8 mouse cellular contexts compared by ENCODE assay signal in the genomic region with DNA sequence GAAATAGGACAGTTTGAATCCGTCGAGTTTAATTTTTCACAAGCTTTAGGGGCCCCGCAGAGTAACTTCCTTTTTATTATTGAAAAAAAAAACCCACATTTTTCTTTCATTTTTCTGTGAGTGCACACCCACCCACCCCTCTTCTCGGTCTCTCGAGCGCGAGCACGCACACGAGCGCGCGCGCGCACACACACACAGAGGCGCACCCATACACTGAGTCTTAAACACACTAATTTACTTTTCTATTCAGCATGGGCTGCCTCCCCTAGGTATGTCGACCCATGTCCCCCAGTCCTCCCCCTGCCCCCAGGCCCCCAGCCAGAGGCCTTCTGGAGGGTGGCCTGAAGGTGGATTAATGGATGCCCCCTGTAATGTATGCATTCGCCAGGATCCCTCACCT. TPM values are rescaled to one million over a fixed set of nuclear protein-coding genes. Genes with fewer than 3 reads are reported as not detected.
DNase-seq lines count a peak whose midpoint lies in the region; ATAC-seq and TF ChIP-seq lines count a peak whose summit lies in the region.

No protein-coding gene starts in this region.

- TF ChIP-seq CTCF in spleen, adult 2 months (IDR thresholded peaks at IDR 0.05; ENCODE audit: extremely low read depth, insufficient read depth, insufficient read length, insufficient replicate concordance), result no peak

- WGBS in spleen, adult 2 months, result 11% methylated on average over 17 of the region's 17 CpGs
- WGBS in forebrain, embryonic 14.5 days, result 6% methylated on average over 17 of the region's 17 CpGs
- 22% methylated on average over 17 of the region's 17 CpGs for WGBS in liver, embryonic 12.5 days (ENCODE audit: insufficient replicate concordance)
- 8% methylated on average over 17 of the region's 17 CpGs for WGBS in stomach, embryonic 14.5 days

- peaks cover 3% of the 10 kb centered on the region; the same call in 1 of the 2 replicates for H3K4me1 ChIP-seq in spleen, adult 2 months (ENCODE audit: control insufficient read depth, insufficient read depth, insufficient read length)
- peaks cover 10% of the 10 kb centered on the region for H3K4me1 ChIP-seq in forebrain, embryonic 14.5 days (ENCODE audit: control insufficient read depth, insufficient read depth, low read length)
- 0 out of 2 replicates have a peak, but pooled peaks cover 2% of the 10 kb centered on the region for H3K4me1 ChIP-seq in liver, embryonic 12.5 days
- H3K4me1 ChIP-seq in stomach, embryonic 14.5 days (ENCODE audit: control insufficient read depth, insufficient read depth, low read length), result 0 out of 2 replicates have a peak, but pooled peaks cover 3% of the 10 kb centered on the region

- no peaks in the 10 kb centered on the region for H3K27me3 ChIP-seq in spleen, adult 2 months (ENCODE audit: control insufficient read depth, insufficient read depth, low read length)
- peaks cover 54% of the 10 kb centered on the region for H3K27me3 ChIP-seq in forebrain, embryonic 14.5 days (replicated peaks; ENCODE audit: control insufficient read depth, insufficient read depth, low read length)
- H3K27me3 ChIP-seq in liver, embryonic 12.5 days (replicated peaks), result peaks cover 55% of the 10 kb centered on the region
- no peaks in the 10 kb centered on the region for H3K27me3 ChIP-seq in stomach, embryonic 14.5 days (ENCODE audit: control insufficient read depth, insufficient read depth, low read length)

- peak overlapping the region; percentile 56 for H3K9ac ChIP-seq in forebrain, embryonic 14.5 days (ENCODE audit: low read length)
- H3K9ac ChIP-seq in liver, embryonic 12.5 days, result no peak overlapping the region
- H3K9ac ChIP-seq in stomach, embryonic 14.5 days (replicated peaks; ENCODE audit: low read depth, low read length), result no peak overlapping the region; the same call in 1 of the 2 replicates

- H3K4me2 ChIP-seq in forebrain, embryonic 14.5 days (ENCODE audit: low read length), result peak overlapping the region; percentile 68
- H3K4me2 ChIP-seq in liver, embryonic 12.5 days, result peak overlapping the region; percentile 45
- H3K4me2 ChIP-seq in stomach, embryonic 14.5 days (replicated peaks; ENCODE audit: low read depth, low read length), result peak overlapping the region; percentile 68

- no peak for TF ChIP-seq POLR2A in spleen, adult 2 months (IDR thresholded peaks at IDR 0.05; ENCODE audit: low read depth, low read length)

- DNase-seq in spleen, adult 2 months (ENCODE audit: low read depth in 1 of 2, low spot score in 2 of 2), result no peak
- DNase-seq in spleen, postnatal 36 days (ENCODE audit: low spot score in 2 of 2), result no peak
- peak; percentile 44 for DNase-seq in forebrain, embryonic 14.5 days (ENCODE audit: low spot score)
- DNase-seq in cerebellum, adult 8-10 months, result no peak
- DNase-seq in adrenal gland, adult 18-20 months (ENCODE audit: low spot score in 2 of 2), result no peak

- H3K4me3 ChIP-seq in spleen, adult 2 months (ENCODE audit: extremely low read depth, insufficient read depth, insufficient read length), result 0 out of 2 replicates have a peak overlapping the region, but pooled peaks have one; percentile 16
- H3K4me3 ChIP-seq in forebrain, embryonic 14.5 days (ENCODE audit: low read depth, low read length), result peak overlapping the region; percentile 28
- peak overlapping the region; percentile 25; the same call in 1 of the 2 replicates for H3K4me3 ChIP-seq in liver, embryonic 12.5 days
- H3K4me3 ChIP-seq in stomach, embryonic 14.5 days (ENCODE audit: low read depth, low read length), result peak overlapping the region; percentile 34

- ATAC-seq in forebrain, embryonic 14.5 days, result peak; percentile 41; the same call in 1 of the 2 replicates
- no peak for ATAC-seq in liver, embryonic 12.5 days
- no peak for ATAC-seq in stomach, embryonic 14.5 days (ENCODE audit: insufficient number of reproducible peaks, insufficient read depth, low FRiP score, low read depth)
- ATAC-seq in megakaryocyte-erythroid progenitor cell, adult 5-6 weeks (replicated peaks; ENCODE audit: low FRiP score, low TSS enrichment, poor library complexity, severe bottlenecking), result no peak

- H3K9me3 ChIP-seq in forebrain, embryonic 14.5 days (replicated peaks; ENCODE audit: control insufficient read depth, low read length), result no peaks in the 10 kb centered on the region
- H3K9me3 ChIP-seq in liver, embryonic 12.5 days (replicated peaks), result no peaks in the 10 kb centered on the region
- H3K9me3 ChIP-seq in stomach, embryonic 14.5 days (ENCODE audit: control insufficient read depth, low read depth, low read length), result no peaks in the 10 kb centered on the region

- no peaks in the 10 kb centered on the region for H3K36me3 ChIP-seq in spleen, adult 2 months (ENCODE audit: control insufficient read depth, insufficient read depth, low read length)
- H3K36me3 ChIP-seq in forebrain, embryonic 14.5 days (ENCODE audit: control insufficient read depth, insufficient read depth, low read length), result no peaks in the 10 kb centered on the region
- no peaks in the 10 kb centered on the region for H3K36me3 ChIP-seq in liver, embryonic 12.5 days
- H3K36me3 ChIP-seq in stomach, embryonic 14.5 days (ENCODE audit: control insufficient read depth, insufficient read depth, low read length), result no peaks in the 10 kb centered on the region

- no peak overlapping the region for H3K27ac ChIP-seq in spleen, adult 2 months (ENCODE audit: insufficient read depth, low read length)
- H3K27ac ChIP-seq in forebrain, embryonic 14.5 days (ENCODE audit: low read depth, low read length), result no peak overlapping the region
- no peak overlapping the region for H3K27ac ChIP-seq in liver, embryonic 12.5 days
- H3K27ac ChIP-seq in stomach, embryonic 14.5 days (ENCODE audit: low read length), result no peak overlapping the region

RNA-seq across cellular contexts. Expression of gene Ak8, which starts 51.7 kb away (rescaled TPM):
- polyA plus RNA-seq in spleen, adult 2 months (2012; rRNA removed), result 0.69 and 0.94 TPM in 2 replicates
- 2.0 and 2.2 TPM in 2 replicates for polyA plus RNA-seq in forebrain, embryonic 14.5 days (2014; fragmentation: Nextera tagmentation; extraction: Ambion mirVana)
- polyA plus RNA-seq in liver, embryonic 12.5 days (2016; fragmentation: Nextera tagmentation; extraction: Ambion mirVana), result 0.14 and 0.35 TPM in 2 replicates
- polyA plus RNA-seq in stomach, embryonic 14.5 days (2014; fragmentation: Nextera tagmentation; extraction: Ambion mirVana), result 0.42 and 0.59 TPM in 2 replicates
- total RNA-seq in adrenal gland, adult 18-20 months (2021), result under 1 TPM; 0.38 to 0.63 TPM
- 1.2 TPM in 1 of 2 replicates, not detected in the other for total RNA-seq in megakaryocyte-erythroid progenitor cell, adult 5-6 weeks (2014; fragmentation: Nextera tagmentation)
- not detected in 2 replicates for total RNA-seq in megakaryocyte-erythroid progenitor cell, adult 5-6 weeks (2017)

RNA-seq across cellular contexts. Expression of gene Spaca9, which starts 52.1 kb away (rescaled TPM):
- polyA plus RNA-seq in spleen, adult 2 months (2012; rRNA removed), result 2.4 and 5.0 TPM in 2 replicates
- 1.8 and 2.8 TPM in 2 replicates for polyA plus RNA-seq in forebrain, embryonic 14.5 days (2014; fragmentation: Nextera tagmentation; extraction: Ambion mirVana)
- polyA plus RNA-seq in liver, embryonic 12.5 days (2016; fragmentation: Nextera tagmentation; extraction: Ambion mirVana), result 1.9 and 2.6 TPM in 2 replicates
- polyA plus RNA-seq in stomach, embryonic 14.5 days (2014; fragmentation: Nextera tagmentation; extraction: Ambion mirVana), result 1.6 and 2.1 TPM in 2 replicates
- total RNA-seq in adrenal gland, adult 18-20 months (2021), result 1 to 10 TPM in 1 of 2 experiments, under 1 TPM in 1; 0.60 to 1.2 TPM
- 2.7 TPM in 1 of 2 replicates, not detected in the other for total RNA-seq in megakaryocyte-erythroid progenitor cell, adult 5-6 weeks (2014; fragmentation: Nextera tagmentation)
- total RNA-seq in megakaryocyte-erythroid progenitor cell, adult 5-6 weeks (2017), result not detected in 2 replicates
